Mouse (Mus musculus): ENCODE results near the gene Loxl3.
A peak's percentile ranks its signal among the peaks of the same experiment; 100 is the strongest.

The Loxl3 gene

GRCm38 (mm10) chr6:83086121-83087035 is 52.4 kb downstream of the Loxl3 start, which contains the start of gene Lbx2:
Gene Lbx2 (plus strand): TSS chr6:83086367.
- DNase-seq (ENCODE audit: low spot score in 2 of 2): no peak

- no peak for DNase-seq (ENCODE audit: low spot score in 2 of 2)
Measured at GRCm38 (mm10) chr6:83087205-83087925, 53.4 kb downstream of the Loxl3 start.

- DNase-seq (ENCODE audit: low spot score in 2 of 2): no peak
Measured at GRCm38 (mm10) chr6:83087926-83088260, 53.9 kb downstream of the Loxl3 start.

DNA sequence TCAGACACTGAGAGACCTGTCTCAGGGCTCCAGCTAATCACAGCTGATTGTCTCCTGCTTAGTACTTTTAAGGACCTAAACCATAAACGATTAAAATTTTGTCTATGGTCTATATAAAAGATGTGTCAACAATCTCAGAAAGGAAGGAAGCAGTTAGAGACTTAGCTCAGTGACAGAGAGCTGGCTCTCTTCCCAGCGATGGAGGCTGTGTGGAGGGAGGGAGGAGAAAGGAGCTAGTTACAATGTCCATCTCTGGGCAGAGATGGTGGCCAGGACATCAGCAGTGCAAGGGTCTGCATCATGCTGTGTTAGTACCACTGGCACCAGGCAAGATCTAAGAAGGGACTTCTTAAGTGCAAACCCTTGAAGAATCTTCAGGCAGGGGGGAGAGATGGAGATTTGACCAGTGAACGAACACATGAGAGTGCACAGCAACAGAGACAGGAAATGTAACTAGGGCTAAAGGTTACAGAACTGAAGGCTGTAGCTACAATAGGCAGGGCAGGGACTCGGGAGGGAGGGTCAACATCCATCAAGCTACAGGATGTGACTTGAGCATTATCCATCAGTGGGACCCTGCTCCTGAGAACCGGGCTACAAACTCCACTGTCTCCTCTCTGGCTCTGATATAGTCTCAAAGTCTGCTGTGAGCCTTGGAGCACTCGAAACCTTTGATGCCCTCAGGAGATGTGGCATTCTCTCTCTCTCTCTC is 58.6 kb downstream of the Loxl3 start:
- DNase-seq (ENCODE audit: low spot score in 2 of 2): no peak

DNA sequence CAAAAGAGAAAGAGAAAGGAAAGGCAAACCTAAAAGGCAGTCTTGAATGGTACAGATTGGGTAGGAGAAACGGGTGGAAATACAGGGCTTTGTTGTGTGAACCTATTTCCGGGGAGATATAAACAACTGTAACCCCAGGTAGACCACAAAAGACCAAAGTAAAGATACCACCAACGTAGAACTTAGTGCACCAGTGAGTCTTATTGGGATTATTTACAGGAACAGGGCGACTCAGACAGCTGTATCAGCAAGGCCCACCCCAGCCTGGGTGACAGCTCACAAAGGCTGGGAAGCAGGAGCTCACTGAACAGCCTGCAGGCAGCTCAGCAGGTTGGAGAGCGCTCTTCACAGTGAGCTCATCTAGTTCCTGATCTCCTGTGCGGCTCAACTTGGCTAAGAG is 62.0 kb downstream of the Loxl3 start:
- DNase-seq (ENCODE audit: low spot score in 2 of 2): no peak

DNA sequence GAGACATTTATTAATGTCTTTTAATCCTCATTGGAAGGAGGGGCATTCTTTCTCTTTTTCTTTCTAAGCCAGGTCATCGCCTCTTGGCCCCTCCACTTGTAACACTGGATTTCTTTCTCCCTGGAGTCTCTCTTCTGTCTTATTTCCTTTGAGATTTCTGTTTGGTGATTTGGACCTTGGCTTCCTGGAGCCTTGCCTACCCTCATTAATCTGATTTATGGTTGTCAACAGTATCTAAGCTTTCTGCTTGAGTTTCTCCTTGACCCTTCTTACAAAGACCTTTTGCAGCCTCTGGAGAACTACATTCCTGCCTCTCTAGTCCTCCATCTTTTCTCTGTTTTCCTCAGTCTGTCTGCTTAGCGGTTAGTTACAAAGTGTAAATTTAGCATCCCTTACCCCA is 64.4 kb downstream of the Loxl3 start:
- no peak for DNase-seq (ENCODE audit: low spot score in 2 of 2)

DNA sequence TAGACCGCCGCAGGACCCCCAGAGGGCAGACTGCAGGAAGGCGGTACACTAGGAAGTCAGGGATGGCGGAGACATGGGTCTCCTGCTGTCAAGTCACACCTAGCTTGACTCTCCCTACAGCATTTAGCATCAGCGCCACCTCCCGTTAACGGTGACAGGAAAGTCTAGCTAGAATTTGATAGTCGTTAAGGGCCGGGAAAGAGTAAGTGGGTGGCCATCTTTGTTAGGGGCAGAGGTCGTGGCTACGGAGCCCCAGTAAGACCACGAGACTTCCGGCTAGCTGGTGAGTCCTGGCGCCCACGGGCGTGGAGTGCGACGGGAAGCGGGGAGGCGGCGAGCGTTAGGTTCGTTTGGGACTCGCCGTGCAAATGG is 67.3 kb downstream of the Loxl3 start, which contains the start of the genes Ccdc142 and Gm42688:
Ccdc142 (plus strand) TSS at position 286 of the 372 bp plus-strand sequence.
Gm42688 (plus strand) TSS at position 302 of the 372 bp plus-strand sequence.
- DNase-seq (ENCODE audit: low spot score in 2 of 2): peak; percentile 87 to 92

GRCm38 (mm10) chr6:83101688-83102556 is 67.9 kb downstream of the Loxl3 start:
- DNase-seq (ENCODE audit: low spot score in 2 of 2): peak in 1 of 2 experiments; percentile 57
